Mouse (Mus musculus): Measurements from ENCODE around the gene Sp3.
"Not testable (repeated sequence)": the region's sequence is repeated elsewhere in the genome, so short reads cannot be mapped to it uniquely, and the experiment has no call there.

Sp3 gene

GRCm38 (mm10) chr2:72992497-72992896, 12.3 kb upstream of the Sp3 start:
- no peak for DNase-seq (ENCODE audit: low spot score)

GRCm38 (mm10) chr2:72988945-72989344, 8.7 kb upstream of the Sp3 start:
- not testable (repeated sequence) for DNase-seq (ENCODE audit: low spot score)

GRCm38 (mm10) chr2:72986616-72987015, 6.4 kb upstream of the Sp3 start, which contains the start of gene Gm11084:
Gm11084 (minus strand) TSS chr2:72986716.
- no peak for DNase-seq (ENCODE audit: low spot score)

- DNase-seq (ENCODE audit: low spot score): no peak
Measured at GRCm38 (mm10) chr2:72985516-72985915, 5.3 kb upstream of the Sp3 start.

GRCm38 (mm10) chr2:72984806-72985205, 4.6 kb upstream of the Sp3 start:
- no peak for DNase-seq (ENCODE audit: low spot score)

- no peak for DNase-seq (ENCODE audit: low spot score)
Measured at GRCm38 (mm10) chr2:72983211-72983610, 3.0 kb upstream of the Sp3 start.

- DNase-seq (ENCODE audit: low spot score): no peak
Measured at GRCm38 (mm10) chr2:72982110-72982785, 2.0 kb upstream of the Sp3 start.

- no peak for DNase-seq (ENCODE audit: low spot score)
Measured at GRCm38 (mm10) chr2:72981441-72982109, 1.3 kb upstream of the Sp3 start.

- DNase-seq (ENCODE audit: low spot score): no peak
Measured at GRCm38 (mm10) chr2:72981075-72981420, 802 bp upstream of the Sp3 start.

- peak; percentile 93 for DNase-seq (ENCODE audit: low spot score)
Measured at GRCm38 (mm10) chr2:72979659-72980071, 581 bp downstream of the Sp3 start.

GRCm38 (mm10) chr2:72978901-72979658, 1.2 kb downstream of the Sp3 start:
- peak; percentile 95 for DNase-seq (ENCODE audit: low spot score)

- DNase-seq (ENCODE audit: low spot score): peak; percentile 75
Measured at GRCm38 (mm10) chr2:72978473-72978872, 1.8 kb downstream of the Sp3 start.

GRCm38 (mm10) chr2:72977272-72977671, 3.0 kb downstream of the Sp3 start:
- DNase-seq (ENCODE audit: low spot score): no peak

GRCm38 (mm10) chr2:72976036-72976435, 4.2 kb downstream of the Sp3 start:
- DNase-seq (ENCODE audit: low spot score): no peak

- no peak for DNase-seq (ENCODE audit: low spot score)
Measured at GRCm38 (mm10) chr2:72970831-72971230, 9.4 kb downstream of the Sp3 start.

- no peak for DNase-seq (ENCODE audit: low spot score)
Measured at GRCm38 (mm10) chr2:72970302-72970701, 9.9 kb downstream of the Sp3 start.

- no peak for DNase-seq (ENCODE audit: low spot score)
Measured at GRCm38 (mm10) chr2:72968536-72968935, 11.7 kb downstream of the Sp3 start.

GRCm38 (mm10) chr2:72965450-72965849, 14.8 kb downstream of the Sp3 start:
- no peak for DNase-seq (ENCODE audit: low spot score)

- DNase-seq (ENCODE audit: low spot score): no peak
Measured at GRCm38 (mm10) chr2:72956415-72956814, 23.8 kb downstream of the Sp3 start.

- no peak for DNase-seq (ENCODE audit: low spot score)
Measured at GRCm38 (mm10) chr2:72952979-72953378, 27.3 kb downstream of the Sp3 start.

- no peak for DNase-seq (ENCODE audit: low spot score)
Measured at GRCm38 (mm10) chr2:72935937-72936336, 44.3 kb downstream of the Sp3 start.

GRCm38 (mm10) chr2:72932186-72932585, 48.1 kb downstream of the Sp3 start:
- DNase-seq (ENCODE audit: low spot score): no peak

- no peak for DNase-seq (ENCODE audit: low spot score)
Measured at GRCm38 (mm10) chr2:72924981-72925380, 55.3 kb downstream of the Sp3 start.

Measured in testis, postnatal 10 days (tissue).